Mouse (Mus musculus) lung, adult 2 months (tissue): Measurements from ENCODE around the gene Grsf1.
A peak's percentile ranks its signal among the peaks of the same experiment; 100 is the strongest.

Experiments used
- CTCF ChIP-seq: fragments of 200-500 bp; IDR thresholded peaks from 2 replicates; pipeline ENCODE4 v1.5.1; 2011; ENCODE audit warnings: mild to moderate bottlenecking, low read length, control low read depth; ENCODE audit not compliant: insufficient read depth
- POLR2A ChIP-seq: fragments of 200-500 bp; IDR thresholded peaks from 2 replicates; pipeline ENCODE4 v1.6.1; 2011; ENCODE audit warnings: low read depth, mild to moderate bottlenecking, control low read depth, low read length, borderline replicate concordance; ENCODE audit errors: extremely low read depth

GRCm38 (mm10) chr5:88675443-88676387 is at the start of gene Grsf1:
- TF ChIP-seq POLR2A (0 out of 2 replicates have a peak, but pooled peaks have one; percentile 28), CTCF (no peak)
